Mouse (Mus musculus): ENCODE results near the gene Cldn12.

Cldn12 gene

GRCm38 (mm10) chr5:5514196-5515076 is at the start of gene Cldn12:
TSS of gene Cldn12 (minus strand) at chr5:5514958.
- peak; percentile 47 to 56 for DNase-seq

DNA sequence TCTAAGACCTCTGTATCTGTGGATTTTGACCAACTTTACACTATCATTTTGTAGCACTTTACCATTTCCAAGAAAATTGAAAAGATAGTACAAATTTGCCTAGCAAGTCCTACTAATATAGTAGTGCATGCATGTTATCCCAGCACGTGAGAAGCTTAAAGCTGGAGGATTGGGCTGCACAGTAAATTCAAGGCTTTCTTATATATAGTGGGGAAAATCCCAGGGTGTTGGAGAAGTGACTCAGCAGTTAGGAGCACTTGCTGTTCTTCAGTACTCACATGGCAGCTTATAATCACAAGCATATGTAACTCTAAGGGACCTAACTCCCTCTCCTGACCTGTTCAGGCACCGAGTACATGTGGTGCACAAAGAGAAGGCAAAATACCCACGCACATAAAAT is 47.7 kb upstream of the Cldn12 start:
- no peak for DNase-seq

GRCm38 (mm10) chr5:5561041-5561706 is 46.4 kb upstream of the Cldn12 start:
- no peak for DNase-seq

DNA sequence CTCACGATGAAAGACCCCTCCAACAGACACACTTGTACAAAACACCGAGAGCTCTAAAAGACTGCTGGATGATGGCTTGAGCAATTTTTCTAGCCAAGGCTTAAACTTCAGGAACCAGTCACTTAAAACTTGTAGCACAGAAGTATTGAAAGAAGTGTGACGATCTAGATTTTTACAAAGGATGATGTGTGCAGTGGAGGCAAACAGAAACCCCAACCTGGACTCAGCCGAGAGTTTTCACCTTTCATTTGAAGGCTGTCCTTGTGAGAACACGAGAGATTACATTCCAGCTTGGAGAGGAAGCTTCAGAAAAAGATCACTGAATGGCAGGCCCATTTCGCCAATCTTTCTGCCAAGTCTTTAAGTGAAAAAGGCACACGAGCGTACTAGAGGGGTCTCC is 45.0 kb upstream of the Cldn12 start:
- DNase-seq, result no peak

- DNase-seq, result peak; percentile 73 to 81
These were observed 44.5 kb upstream of the Cldn12 start, which contains the start of gene Gtpbp10 for GRCm38 (mm10) chr5:5559079-5559740. TSS of gene Gtpbp10 (minus strand) at chr5:5559538.

GRCm38 (mm10) chr5:5551110-5551509 is 36.4 kb upstream of the Cldn12 start:
- DNase-seq, result no peak

DNA sequence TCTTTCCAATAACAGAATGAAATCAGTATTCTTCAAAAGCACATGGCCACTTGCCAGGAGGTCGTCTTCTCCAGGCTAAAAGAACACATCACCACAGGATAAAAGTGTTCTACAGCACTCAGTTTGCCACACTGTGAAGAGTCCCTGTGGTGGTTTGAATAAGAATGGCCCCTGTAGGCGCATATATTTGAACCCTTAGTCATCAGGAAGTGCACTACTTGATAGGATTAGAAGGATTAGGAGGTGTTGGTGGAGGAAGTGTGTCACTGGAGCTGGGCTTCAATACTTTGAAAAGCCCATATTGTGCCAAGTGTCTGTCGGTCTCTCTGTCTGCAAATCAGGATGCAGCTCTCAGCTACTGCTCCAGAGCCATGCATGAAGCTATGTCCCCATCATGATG is 25.6 kb upstream of the Cldn12 start:
- DNase-seq, result no peak

GRCm38 (mm10) chr5:5539771-5540170 is 25.0 kb upstream of the Cldn12 start:
- DNase-seq, result no peak

GRCm38 (mm10) chr5:5536131-5536530 is 21.4 kb upstream of the Cldn12 start:
- DNase-seq, result no peak

GRCm38 (mm10) chr5:5533656-5534420 is 19.1 kb upstream of the Cldn12 start:
- DNase-seq, result no peak

- no peak for DNase-seq
These were observed 653 bp upstream of the Cldn12 start for GRCm38 (mm10) chr5:5515411-5515810.

GRCm38 (mm10) chr5:5511401-5511800 is 3.4 kb downstream of the Cldn12 start:
- no peak for DNase-seq

DNA sequence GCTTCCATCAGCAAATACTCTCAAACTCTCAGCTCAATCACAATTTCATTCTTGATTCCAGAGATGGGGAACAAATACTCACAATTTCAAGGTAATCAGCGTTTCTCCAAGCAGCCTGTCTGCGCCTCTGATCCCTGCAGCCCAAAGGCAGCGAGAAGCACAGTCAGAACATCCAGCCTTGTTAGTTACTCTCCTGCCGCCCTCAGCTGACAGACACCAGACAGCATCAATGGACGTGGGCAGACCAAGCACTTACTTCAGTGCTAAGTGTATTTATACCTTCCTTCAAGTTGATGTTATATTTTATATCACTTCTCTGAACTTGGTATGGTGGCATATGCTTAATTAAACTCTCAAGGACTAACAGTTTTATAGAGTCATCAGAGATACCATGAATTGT is 3.8 kb downstream of the Cldn12 start:
- no peak for DNase-seq

GRCm38 (mm10) chr5:5510304-5510887 is 4.4 kb downstream of the Cldn12 start:
- no peak for DNase-seq

- DNase-seq, result no peak
These were observed 6.5 kb downstream of the Cldn12 start for GRCm38 (mm10) chr5:5508231-5508630.

DNA sequence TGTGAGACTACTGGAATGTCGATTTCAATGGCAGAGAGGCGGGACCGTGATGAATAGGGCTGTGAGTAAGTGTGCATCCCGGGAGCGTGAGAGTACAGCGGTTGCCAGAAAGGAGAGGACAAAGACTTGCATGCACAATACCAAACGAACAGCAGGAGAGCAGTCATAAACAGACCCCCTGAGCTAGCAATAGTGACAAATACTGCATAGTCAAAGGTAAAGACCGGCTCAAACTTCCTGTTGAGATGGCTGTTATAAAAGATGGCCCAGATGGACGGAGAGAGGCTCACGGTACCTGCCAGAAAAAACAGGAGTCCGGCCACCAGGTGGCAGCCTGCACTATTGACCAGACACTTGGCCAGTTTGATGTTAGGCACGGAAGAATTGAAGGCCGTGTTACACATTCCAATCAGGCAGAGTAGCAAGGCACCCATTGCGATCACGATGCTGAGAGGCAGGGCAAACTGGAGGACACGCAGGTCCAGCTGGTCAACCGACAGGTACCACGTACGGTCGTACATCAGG is 7.0 kb downstream of the Cldn12 start:
- DNase-seq, result no peak

DNA sequence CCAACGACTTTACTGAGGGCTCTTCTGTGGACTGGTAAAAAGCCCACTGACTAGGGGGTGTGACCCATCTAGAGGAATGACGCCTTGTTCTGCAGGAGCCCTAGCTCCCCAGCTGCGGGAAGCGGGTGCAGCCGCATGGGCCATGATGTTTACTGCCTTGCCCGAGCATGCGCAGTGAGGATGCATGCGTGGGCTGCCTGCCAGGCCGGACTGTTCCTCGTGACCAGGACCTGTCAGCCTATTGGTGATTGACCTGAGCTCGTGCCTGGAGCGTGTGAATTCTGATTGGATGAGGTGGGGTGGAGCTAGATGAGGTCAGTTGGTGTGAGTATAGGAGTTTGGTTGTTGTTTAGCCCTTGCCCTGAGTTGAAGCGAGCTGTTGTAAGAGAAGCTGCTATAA is 10.3 kb downstream of the Cldn12 start:
- no peak for DNase-seq

DNA sequence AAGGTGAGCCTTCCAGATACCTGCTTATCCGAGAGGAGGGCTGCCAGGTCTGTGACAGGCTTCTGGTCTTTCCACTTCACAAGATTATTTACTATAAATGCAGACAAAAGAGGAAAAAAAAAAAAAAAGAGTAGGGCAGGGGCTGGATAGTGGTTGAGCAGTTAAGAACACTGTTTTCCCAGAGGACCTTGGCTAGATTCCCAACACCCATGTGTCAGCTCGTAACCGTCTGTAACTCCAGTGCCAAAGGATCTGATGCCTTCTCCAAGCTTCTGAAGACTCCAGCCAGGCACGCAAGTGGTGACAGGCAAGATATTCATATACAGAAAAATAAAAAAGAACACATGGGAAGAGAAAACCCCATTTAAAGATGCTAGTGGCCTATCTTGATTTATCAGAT is 11.4 kb downstream of the Cldn12 start:
- DNase-seq, result no peak

GRCm38 (mm10) chr5:5501583-5501982 is 13.2 kb downstream of the Cldn12 start:
- no peak for DNase-seq

- DNase-seq, result no peak
These were observed 18.4 kb downstream of the Cldn12 start for GRCm38 (mm10) chr5:5496393-5496792.

DNA sequence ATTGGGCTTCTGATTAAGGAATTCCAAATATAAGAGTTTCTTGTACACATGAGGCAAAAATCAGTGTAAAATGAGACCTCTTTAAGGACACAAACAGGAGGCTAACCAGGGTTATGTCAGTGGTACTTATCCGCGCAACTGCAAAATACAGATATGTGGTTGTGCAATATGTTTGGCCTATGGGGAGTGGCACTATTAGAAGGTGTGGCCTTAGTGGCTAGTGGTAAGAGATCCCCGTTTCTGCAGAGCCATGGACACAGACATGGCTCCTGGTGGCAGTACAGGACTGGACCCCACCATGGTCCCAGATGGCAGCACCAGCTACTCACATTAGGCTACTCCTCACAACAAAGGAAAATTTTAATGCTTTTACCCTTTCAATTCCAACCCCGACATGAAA is 19.7 kb downstream of the Cldn12 start:
- no peak for DNase-seq
